Mouse (Mus musculus) frontal cortex, postnatal 10 days (tissue): ENCODE measurements around the gene Pfkm.

Experiments used
- DNase-seq, 2 experiments: peaks; one replicate each; pipeline ENCODE4 v3.0.0; 2022; ENCODE audit warnings: low spot score in 2 of 2, mixed read lengths in 1 of 2

Pfkm gene

GRCm38 (mm10) chr15:98092372-98093120, at the start of gene Pfkm:
Pfkm (plus strand) TSS chr15:98092589.
- DNase-seq, result no peak

- no peak for DNase-seq
These were observed 48.4 kb upstream of the Pfkm start for GRCm38 (mm10) chr15:98043967-98044366.

- DNase-seq, result no peak
These were observed 48.0 kb upstream of the Pfkm start for GRCm38 (mm10) chr15:98044387-98044786.

GRCm38 (mm10) chr15:98048918-98049700, 43.3 kb upstream of the Pfkm start:
- no peak for DNase-seq

- DNase-seq, result no peak
These were observed 40.7 kb upstream of the Pfkm start for GRCm38 (mm10) chr15:98051685-98052084.

GRCm38 (mm10) chr15:98055246-98055645, 37.1 kb upstream of the Pfkm start:
- no peak for DNase-seq

GRCm38 (mm10) chr15:98065881-98066280, 26.5 kb upstream of the Pfkm start:
- DNase-seq, result no peak

- DNase-seq, result no peak
These were observed 25.8 kb upstream of the Pfkm start for GRCm38 (mm10) chr15:98066602-98067001.

GRCm38 (mm10) chr15:98067492-98067891, 24.9 kb upstream of the Pfkm start:
- no peak for DNase-seq

GRCm38 (mm10) chr15:98068506-98068905, 23.9 kb upstream of the Pfkm start:
- no peak for DNase-seq

GRCm38 (mm10) chr15:98069566-98070245, 22.7 kb upstream of the Pfkm start:
- DNase-seq, result no peak

GRCm38 (mm10) chr15:98070376-98070775, 22.0 kb upstream of the Pfkm start:
- DNase-seq, result no peak

- no peak for DNase-seq
These were observed 17.9 kb upstream of the Pfkm start for GRCm38 (mm10) chr15:98074521-98074920.

GRCm38 (mm10) chr15:98075034-98075433, 17.4 kb upstream of the Pfkm start:
- no peak for DNase-seq

- no peak for DNase-seq
These were observed 15.5 kb upstream of the Pfkm start for GRCm38 (mm10) chr15:98076901-98077300.

- no peak for DNase-seq
These were observed 3.5 kb upstream of the Pfkm start for GRCm38 (mm10) chr15:98088889-98089288.

- DNase-seq, result no peak
These were observed 2.8 kb upstream of the Pfkm start for GRCm38 (mm10) chr15:98089421-98090183.

- DNase-seq, result no peak
These were observed 548 bp upstream of the Pfkm start for GRCm38 (mm10) chr15:98091841-98092240.

GRCm38 (mm10) chr15:98093121-98094011, 977 bp downstream of the Pfkm start, which contains the start of gene Senp1:
Senp1 (minus strand) TSS chr15:98093744.
- peak; percentile 84 to 89 for DNase-seq

- no peak for DNase-seq
These were observed 2.5 kb downstream of the Pfkm start for GRCm38 (mm10) chr15:98094905-98095304.

GRCm38 (mm10) chr15:98096957-98097356, 4.6 kb downstream of the Pfkm start:
- no peak for DNase-seq
